Mouse (Mus musculus) frontal cortex, adult 2 months (tissue): Measurements from ENCODE around the gene Abcf1. TPM values are rescaled to one million over a fixed set of nuclear protein-coding genes. Genes with fewer than 3 reads are reported as not detected.
A peak's percentile ranks its signal among the peaks of the same experiment; 100 is the strongest.
"Not testable (repeated sequence)": the region's sequence is repeated elsewhere in the genome, so short reads cannot be mapped to it uniquely, and the experiment has no call there.

Experiments
- DNase-seq, 2 experiments: peaks; one replicate each; pipeline ENCODE4 v3.0.0; 2022; ENCODE audit warnings: low spot score in 1 of 2; ENCODE audit errors: extremely low spot score in 1 of 2
- polyA plus RNA-seq: library from polyadenylated mRNA; depleted of rRNA; stranded (reverse); fragments of >200 nt; gene quantifications from 2 replicates; pipeline ENCODE4 v1.2.3, GENCODE M21; 2012

Gene Abcf1
- polyA plus RNA-seq, 1 experiment = 96.8 TPM

DNA sequence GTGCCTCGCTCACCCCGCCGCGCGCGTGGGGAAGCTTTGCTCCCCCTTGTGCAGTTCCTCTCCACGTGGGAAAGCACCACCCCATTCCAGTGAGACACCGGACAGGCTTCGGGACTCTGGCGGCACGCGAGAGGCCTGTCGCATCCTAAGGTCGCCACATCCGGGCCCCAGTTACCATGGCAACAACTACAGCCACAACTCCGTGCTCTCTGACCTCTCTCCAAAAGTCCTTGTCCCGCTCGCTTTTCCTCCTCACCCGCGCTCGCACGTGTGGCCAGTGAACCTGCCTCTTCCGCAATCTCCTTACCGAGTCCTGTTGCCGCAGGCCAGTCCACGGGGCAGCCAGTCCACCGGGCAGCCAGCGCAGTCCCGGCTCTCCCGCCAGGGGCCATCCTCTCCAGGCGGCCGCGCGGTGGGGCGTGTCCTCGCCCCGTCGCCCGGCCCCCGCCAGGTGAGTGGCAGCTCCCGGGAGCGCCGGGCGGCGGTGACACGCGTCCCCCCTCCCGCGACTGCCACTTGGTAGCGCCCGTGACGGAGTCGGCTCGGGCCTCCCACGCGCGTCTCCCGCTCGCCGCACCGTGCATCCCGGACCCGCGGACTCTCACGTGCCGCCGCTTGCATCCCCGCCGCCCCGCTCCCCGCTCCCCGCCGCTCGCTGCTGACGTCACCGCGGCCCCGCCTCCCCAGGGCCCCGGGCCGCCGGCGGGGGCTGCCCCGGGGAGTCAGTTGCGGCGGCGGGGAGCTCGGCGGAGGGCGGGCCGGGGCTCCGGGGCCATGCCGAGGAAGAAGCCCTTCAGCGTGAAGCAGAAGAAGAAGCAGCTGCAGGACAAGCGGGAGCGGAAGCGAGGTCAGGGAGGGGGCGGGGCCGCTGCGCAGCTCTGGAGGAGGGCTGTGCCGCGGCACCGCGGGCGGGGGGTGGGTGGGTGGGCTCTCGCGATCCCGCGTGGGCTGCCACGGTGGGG is 10.1 kb upstream of the Abcf1 start, which contains the start of the genes Gnl1 and Prr3:
TSS of gene Gnl1 (plus strand) at position 451 of the 962 bp plus-strand sequence.
TSS of gene Prr3 (minus strand) at position 836 of the 962 bp plus-strand sequence.
- peak; percentile 89 to 92 for DNase-seq

DNA sequence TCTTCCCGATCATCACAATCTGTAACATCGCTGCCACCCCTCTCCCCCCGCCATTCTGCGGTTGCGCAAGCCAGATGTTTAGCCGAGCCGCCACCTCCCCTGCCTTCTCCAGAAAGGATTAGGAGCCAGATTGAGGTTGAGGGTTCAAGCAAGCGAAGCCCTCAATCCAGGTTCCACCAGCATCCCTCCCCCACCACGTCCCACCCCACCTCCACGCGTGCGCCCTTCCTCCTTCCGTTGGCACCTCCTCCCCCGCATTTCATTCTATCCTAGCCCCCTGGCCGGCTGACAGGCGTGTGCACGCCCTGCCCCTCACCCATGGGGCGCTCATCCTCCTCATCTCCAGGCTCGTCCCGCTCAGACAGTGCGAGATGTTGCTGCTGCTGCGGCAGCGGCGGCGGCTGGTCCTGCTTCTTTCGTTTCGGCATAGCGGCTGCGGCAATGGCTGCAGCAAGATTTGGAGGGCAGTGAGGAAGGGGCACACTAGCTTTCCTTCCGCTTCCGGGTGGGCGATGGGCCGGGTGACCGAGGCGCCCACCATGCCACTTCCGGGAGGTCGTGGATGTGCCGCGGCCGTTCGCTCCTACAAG is 9.3 kb upstream of the Abcf1 start:
- DNase-seq = peak; percentile 79 to 88

DNA sequence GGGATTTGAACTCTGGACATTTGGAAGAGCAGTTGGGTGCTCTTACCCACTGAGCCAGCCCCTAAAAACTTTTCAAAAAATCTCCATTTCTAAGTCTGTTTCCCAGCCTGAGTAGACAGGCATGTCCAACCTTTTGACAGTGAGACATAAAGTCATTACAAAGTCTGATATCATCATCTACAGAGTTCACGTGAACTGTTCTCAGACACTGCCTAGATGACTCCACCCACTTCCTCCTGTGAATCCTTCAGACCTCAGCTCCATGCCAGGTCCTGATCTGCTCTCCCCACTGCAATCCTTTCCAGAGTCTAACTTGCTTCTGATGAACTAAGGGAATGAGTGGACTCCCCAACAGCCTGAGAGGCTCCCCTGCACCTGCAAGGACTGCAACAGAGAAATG is 2.6 kb upstream of the Abcf1 start:
- no peak for DNase-seq

DNA sequence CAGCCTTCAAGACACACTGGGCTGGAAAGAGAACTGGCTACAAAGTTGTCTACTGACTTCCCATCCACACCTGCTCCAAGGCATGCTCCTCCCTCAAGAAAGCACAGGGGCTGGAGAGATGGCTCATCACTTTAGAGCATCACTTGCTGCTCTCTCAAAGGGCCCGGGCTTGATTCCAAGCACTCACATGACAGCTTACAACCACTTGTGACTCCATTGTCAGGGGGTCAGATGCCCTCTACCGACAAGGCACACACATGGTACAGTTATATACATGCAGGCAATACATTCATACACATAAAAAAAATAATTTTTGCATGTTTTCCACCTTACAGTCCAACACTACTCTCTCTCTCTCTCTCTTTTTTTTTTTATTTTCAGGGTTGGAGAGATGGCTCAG is 1.9 kb downstream of the Abcf1 start:
- no peak for DNase-seq

DNA sequence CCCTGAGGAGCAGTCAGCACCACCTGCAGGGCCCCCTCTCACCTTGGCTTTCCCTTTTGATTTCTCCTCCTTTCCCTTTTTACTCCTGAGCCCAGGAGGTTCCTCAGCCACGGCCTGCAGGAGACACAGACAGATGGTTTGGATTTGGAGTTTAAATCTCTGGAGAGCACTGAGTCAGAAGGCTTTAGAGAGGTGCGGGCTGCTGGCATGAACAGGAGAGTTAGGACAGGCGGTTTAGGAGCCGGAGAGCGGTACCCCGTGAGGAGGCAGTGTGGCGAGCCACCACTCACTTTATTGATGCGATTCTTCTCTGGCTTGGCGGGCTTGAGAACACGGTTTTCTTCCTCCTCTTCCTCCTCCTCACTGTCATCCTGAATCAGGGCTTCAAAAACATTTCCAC is 6.3 kb downstream of the Abcf1 start:
- no peak for DNase-seq

DNA sequence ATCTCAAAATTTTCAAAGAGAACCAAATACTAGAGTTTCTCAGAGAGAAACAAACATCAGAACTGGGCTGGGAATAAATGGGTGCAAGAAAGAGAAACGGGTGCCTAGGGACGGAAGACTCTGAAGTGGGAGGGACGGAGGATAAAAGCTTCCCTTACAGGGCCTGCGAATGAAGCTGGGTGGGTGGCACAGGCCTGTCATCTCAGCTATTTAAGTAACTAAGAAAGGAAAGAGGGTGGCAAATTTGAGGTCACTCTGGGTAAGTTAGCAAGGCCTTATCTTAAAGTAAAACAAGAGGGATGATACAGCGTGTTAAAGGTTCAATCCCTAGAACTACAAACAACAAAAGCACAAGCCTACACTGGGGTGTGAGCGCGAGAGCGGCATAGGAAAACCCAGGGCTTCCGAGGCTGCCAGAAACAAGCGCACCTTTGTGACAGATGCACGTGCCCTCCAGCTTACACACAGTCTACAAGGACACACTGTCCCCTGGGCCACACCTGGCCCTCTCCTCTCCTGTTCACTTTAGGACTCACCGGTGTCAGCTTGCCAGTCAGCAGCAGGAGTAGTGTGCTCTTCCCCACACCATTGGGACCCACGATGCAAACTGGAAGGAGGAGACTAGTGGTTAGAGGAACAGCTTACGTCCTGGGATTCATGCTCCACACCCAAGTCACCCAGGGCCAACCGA is 10.9 kb downstream of the Abcf1 start:
- peak in 1 of 2 experiments; percentile 33 for DNase-seq

DNA sequence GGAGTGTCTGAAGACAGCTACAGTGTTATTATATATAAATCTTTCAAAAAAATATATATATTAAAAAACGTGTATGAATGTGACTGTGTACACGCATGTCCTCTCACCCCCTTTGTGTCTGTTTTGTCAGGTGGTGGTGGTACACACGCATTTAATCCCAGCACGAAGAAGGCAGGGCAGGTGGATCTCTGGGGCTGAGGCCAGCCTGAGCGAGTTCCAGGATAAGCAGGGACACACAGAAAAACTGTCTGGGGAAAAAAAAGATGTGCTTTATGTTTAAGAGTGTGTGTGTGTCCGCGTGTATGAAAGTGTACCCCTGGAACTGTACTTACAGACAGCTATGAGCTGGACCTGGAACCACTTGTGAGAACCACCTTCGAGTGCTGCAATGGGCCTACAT is 14.9 kb downstream of the Abcf1 start:
- DNase-seq = no peak

DNA sequence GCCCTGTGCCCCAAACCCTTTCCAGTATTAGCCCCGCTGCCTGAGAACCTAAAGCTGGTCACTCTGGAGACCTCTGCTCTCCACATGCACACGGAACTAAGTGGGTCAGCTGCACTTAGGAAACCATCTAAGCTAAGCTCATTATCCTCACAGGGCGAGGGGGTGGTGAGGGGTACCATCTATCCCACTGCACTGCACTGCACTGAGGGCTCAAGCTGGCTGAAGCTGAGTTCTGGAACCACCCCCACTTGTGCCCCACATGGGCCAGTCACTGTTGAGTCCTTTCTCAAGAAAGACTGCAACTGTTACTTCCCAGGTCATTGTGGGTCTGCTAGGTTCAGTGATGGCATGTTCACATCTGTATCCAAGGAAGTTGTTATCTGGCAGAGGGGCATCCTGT is 17.0 kb downstream of the Abcf1 start:
- not testable (repeated sequence) for DNase-seq

DNA sequence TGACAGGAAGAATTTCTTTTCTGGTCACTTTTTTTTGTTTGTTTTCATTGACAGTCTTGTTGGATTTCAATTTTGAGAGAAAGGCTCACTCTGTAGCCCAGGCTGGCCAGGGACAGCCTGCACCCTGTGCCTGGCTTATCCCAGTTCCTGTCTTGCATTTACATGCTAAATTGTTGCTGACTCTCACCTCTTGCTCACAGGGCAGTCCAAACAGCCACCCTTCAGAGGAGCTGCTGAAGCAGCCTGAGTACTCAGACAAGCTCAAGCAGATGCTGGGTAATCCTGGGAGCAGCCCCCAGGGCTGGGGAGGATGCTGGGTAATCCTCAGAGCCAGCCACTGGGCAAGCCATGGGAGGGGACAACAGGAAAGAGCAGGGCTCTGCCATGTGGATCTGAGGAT is 18.6 kb downstream of the Abcf1 start:
- not testable (repeated sequence) for DNase-seq

DNA sequence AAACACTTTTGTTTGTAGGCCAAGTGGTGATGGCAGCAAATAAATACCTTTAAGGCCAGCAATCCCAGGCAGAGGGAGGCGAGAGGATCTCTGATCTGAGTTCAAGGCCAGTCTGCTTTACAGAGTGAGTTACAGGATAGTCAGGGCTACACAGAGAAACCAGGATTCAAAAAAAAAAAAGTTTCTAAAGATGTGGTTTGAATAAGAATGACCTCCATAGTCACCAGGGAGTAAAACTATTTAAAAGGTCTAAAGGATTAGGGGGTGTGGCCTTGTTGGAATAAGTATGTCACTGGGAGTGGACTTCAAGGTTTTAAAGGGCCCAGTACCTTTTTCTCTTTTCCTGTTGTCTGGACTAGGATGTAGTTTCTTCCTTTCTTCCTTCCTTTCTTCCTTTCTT is 29.6 kb downstream of the Abcf1 start:
- DNase-seq = no peak

DNA sequence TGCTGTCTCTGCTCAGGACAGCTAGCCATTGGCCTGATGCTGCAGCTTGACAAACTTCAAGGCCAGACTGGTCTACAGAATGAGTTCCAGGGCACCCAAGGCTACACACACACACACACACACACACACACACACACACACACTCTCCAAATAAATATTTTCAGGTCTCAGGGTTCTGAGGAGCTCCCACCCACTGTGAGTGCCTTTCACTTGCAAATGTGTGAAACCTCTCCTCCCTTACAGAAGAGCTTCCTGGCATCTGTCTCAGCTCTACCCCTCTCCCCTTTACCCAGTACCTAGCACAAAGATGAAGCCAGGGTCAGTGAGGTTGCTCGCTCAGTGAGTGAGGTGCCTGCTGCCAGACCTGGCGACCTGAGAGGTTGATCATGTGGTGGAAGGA is 30.5 kb downstream of the Abcf1 start:
- DNase-seq = no peak

DNA sequence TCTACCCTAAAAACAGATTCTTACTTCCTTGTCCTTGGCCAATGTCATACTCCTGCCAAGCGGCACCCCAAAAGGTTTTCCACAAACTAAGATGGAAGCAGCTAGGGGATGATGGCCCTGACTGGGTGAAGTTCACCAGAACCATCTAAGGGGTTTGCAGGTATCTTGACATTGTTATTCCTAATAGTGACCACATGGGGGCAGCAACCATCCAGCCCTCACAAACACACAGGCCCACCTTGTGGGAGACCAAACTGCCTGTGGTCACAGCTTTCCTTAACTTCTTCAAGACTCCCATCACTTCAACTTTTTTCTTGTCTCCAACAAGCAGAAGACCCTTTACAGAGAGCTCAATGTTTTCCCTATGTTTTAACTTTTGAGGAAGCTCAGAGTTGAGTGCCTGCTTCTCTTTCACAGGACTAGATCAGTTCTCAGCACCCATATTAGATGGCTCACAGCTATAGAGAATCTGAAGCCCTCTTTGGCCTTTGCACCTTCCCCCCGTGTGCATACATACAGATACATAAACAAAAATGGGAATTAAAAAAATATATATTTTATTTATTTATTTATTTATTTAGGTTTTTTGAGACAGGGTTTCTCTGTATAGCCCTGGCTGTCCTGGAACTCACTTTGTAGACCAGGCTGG is 31.7 kb downstream of the Abcf1 start:
- DNase-seq = peak in 1 of 2 experiments; percentile 63

DNA sequence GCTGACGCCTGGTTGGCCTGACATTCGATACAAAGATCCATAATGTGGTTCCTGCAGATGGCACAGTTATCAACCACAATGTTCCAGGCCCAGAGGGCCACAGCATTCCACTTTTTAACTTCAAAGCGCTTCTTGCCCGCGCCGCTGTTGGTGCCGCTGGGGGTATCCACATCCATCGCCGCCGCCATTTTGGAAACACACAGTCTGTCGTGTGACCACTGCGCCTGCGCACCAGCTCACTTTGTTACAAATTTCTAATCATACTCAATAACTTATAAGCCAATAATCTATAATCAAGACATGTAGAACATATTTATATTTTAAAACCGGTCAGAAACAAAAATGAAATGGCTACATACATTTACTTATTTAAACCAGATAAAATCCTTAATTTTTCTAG is 33.8 kb downstream of the Abcf1 start:
- not testable (repeated sequence) for DNase-seq

DNA sequence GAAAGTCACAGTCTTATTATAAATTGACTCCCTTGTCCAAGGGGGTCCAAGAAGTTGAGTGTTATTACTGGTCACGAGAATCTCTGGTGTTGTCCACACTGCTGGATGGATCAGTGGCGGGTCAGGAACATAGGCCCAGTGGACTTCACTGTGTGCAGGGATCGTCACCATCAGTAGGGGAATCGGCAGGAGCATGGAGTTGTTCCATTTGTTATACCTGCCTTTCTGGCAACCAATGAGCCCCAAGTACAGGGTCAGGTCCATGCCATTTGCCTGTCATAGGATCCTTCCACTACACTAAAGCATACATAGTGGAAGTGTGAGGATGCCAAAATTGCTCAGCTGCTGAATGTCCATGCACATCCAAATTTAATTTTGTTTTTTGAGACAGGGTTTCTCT is 37.0 kb downstream of the Abcf1 start:
- DNase-seq = no peak

DNA sequence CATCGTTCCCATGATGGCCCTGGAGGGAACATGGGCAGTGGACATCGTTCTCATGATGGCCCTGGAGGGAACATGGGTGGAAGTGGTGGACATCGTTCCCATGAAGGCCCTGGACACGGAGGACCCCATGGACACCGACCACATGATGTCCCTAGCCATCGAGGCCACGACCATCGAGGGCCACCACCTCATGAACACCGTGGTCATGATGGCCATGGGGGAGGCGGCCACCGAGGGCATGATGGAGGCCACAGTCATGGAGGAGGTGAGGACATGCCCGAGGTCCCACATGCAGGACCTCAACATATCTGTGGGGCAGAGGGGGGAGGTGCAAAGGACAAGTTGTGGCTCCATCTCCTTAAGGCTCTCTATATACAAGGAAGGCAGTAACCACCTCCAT is 38.9 kb downstream of the Abcf1 start:
- DNase-seq = no peak

DNA sequence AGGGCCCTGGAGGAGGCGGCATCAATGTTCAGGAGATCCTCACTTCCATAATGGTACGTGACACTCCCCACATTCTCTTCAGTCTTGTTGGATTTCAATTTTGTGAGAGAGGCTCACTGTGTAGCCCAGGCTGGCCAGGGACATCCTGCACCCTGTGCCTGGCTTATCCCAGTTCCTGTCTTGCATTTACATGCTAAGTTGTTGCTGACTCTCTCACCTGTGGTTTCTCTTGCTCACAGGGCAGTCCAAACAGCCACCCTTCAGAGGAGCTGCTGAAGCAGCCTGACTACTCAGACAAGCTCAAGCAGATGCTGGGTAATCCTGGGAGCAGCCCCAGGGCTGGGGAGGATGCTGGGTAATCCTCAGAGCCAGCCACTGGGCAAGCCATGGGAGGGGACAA is 40.0 kb downstream of the Abcf1 start:
- DNase-seq = no peak

DNA sequence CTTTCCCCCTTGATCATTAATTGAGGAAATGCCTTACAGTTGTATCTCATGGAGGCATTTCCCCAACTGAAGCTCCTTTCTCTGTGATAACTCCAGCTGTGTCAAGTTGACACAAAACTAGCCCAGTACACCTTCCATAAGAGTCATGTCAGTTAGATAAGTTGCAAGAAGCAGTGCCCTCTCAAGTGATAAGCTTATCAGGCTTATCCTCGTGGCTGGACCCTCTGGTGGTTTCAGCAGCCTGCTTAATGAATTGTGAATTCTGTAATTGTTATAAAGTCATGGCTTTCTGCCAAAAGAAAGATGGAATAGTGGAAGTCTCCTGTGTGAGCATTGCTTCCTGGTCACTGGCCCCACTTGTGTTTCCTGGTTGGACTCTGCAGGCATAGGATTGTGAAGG is 42.1 kb downstream of the Abcf1 start:
- DNase-seq = no peak

DNA sequence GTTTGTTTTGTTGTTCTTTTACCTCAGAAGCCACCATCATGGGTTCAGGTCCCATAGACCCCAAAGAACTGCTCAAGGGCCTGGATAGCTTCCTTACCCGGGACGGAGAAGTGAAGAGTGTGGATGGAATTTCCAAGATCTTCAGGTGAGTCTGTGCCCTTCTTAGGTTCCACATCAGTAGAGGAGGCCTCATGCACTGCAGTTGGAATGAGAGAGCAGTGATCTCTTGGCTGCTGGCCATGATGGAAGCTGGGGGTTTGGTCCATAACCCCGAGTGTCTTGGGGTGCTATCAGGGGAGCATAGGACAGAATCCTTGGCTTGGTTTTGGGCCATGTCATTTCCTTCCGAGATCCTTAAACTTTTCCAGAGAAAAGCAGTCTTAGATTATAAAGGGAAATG is 46.3 kb downstream of the Abcf1 start:
- DNase-seq = no peak

DNA sequence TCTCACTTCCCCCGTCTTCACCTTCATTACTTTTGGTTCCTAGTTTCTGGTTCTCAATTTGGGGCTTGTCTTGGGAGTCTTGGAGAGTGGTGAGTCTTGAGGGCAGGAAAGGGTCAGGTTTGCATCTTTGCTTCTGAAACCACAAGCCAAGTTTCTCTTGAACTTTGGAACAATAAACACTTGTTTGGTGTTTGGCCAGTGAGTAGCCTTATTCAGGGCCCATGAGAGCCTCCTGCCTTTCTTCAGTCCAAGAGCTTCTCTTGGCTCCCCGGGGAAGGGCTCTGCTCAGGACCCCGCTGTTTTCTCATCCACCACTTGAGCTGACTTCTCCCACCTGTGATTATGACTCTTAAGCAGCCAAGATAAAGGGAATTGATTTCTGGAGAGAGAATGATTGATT is 47.0 kb downstream of the Abcf1 start:
- no peak for DNase-seq

DNA sequence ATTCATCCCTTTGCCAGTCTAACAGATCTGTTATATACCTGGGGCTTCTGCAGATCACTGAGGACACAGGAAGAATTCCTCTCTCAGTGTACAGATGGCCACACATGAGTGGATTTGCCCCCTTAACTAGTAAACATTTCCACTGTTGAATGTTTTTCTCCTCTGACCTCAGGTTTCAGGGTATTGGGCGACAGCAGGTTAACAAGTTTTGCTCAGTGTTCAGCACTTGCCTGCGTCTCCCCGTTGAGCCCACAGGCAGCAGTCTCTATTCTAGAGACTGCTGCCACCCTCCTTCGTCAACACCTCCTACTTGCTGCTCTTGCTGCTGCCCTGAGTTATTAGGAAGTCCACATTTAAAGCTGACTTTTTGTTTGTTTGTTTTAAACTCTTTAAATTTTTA is 47.9 kb downstream of the Abcf1 start:
- no peak for DNase-seq
